Mouse (Mus musculus) megakaryocyte, embryonic 14.5 days (primary cell): ENCODE results near the gene Vnn3.

Experiments
- FLI1 ChIP-seq: IDR thresholded peaks from 2 replicates; pipeline ENCODE4 v1.6.1; 2012; ENCODE audit warnings: low read length, inconsistent platforms, mixed read lengths
- GATA1 ChIP-seq: IDR thresholded peaks from 3 replicates; pipeline ENCODE4 v1.6.1; 2012; ENCODE audit warnings: mixed read lengths, low read length, inconsistent platforms, borderline replicate concordance

DNA sequence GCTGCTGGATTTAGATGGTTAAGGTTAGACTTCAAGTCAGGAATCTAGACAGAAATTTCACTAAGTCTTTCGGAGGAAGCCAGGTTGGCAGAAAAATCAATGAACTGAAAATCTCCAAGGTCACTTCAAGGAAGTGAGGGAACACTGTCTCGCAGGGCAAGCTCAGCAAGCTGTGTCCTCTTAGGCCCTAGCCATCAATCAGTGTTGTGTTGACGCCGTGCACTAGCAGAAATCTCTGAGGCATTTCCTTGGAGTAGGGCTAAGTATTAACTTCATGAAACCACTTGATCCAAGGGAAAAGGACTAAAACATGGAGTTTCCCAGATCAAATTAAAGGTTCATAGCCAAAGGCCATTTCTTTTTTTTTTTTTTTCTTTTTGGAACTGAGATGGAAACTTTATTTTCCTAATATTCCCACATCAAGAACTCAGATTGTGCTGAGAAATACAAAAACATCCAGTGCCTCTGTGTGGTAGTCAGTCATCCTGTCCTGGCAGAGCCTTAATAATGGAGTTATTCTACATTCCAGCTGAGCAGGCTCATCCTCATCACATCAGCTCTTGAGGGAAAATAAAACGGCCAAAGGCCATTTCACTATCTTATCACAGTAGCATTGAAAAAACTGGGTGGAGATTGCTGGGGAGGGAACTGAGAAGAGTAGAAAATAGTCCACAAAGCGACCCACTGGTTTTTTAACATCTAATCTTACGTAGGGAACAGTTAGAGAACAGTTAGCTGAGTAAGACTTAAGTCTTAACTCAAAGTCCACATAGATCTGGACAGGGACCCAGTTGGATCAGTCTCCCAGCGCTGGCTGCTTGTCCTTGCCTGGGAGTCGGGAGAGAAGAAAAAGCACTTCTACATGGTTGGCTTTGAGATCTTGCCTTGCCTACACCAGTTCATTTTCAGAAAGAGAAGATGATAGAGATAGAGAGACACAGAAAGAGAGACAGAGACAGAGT is 15.0 kb upstream of the Vnn3 start:
- no peak for TF ChIP-seq GATA1
- TF ChIP-seq FLI1 = no peak
